8 mouse cellular contexts compared by ENCODE assay signal in genomic region chr9:106371776-106372175, GRCm38 (mm10). TPM values are rescaled to one million over a fixed set of nuclear protein-coding genes. Genes with fewer than 3 reads are reported as not detected.
DNase-seq lines count a peak whose midpoint lies in the region; ATAC-seq and TF ChIP-seq lines count a peak whose summit lies in the region.

No protein-coding gene starts in this region.

- 4% methylated on average over 6 of the region's 6 CpGs for WGBS in lung, postnatal 0 days

- ATAC-seq in frontal cortex, adult (ENCODE audit: low TSS enrichment), result peak; percentile 5; the same call in 1 of the 2 replicates
- peak; percentile 19 for ATAC-seq in lung, postnatal 0 days
- peak; percentile 49 for ATAC-seq in neutrophil, adult 5-6 weeks (ENCODE audit: extremely low read depth, insufficient number of reproducible peaks, low FRiP score, poor library complexity, severe bottlenecking)

- TF ChIP-seq CTCF in layer of hippocampus, adult 2 months (conservative IDR thresholded peaks at IDR 0.05), result 0 out of 2 replicates have a peak, but pooled peaks have one; percentile 36
- peak; percentile 48 for TF ChIP-seq CTCF in lung, postnatal 0 days (IDR thresholded peaks at IDR 0.05)

- H3K4me1 ChIP-seq in lung, postnatal 0 days (ENCODE audit: insufficient read depth, low read depth, low read length), result peaks cover 22% of the 10 kb centered on the region

- TF ChIP-seq EP300 in lung, postnatal 0 days (IDR thresholded peaks at IDR 0.05), result peak; percentile 95

- peak overlapping the region; percentile 98 for H3K27ac ChIP-seq in layer of hippocampus, adult 2 months
- H3K27ac ChIP-seq in lung, postnatal 0 days (ENCODE audit: low read length), result peak overlapping the region; percentile 85

- peak overlapping the region; percentile 23; the same call in 1 of the 2 replicates for H3K9ac ChIP-seq in lung, postnatal 0 days (replicated peaks; ENCODE audit: low read depth)

- H3K9me3 ChIP-seq in lung, postnatal 0 days (ENCODE audit: low read length), result no peaks in the 10 kb centered on the region

- peaks cover 6% of the 10 kb centered on the region; the same call in 1 of the 2 replicates for H3K36me3 ChIP-seq in lung, postnatal 0 days (ENCODE audit: insufficient read depth, low read length)

- H3K4me2 ChIP-seq in lung, postnatal 0 days (replicated peaks; ENCODE audit: low read depth, low read length), result peak overlapping the region; percentile 86

- H3K27me3 ChIP-seq in lung, postnatal 0 days (replicated peaks; ENCODE audit: insufficient read depth, low read length), result no peaks in the 10 kb centered on the region

- DNase-seq in 3T3-L1 (ENCODE audit: low read depth, low spot score) (peak; percentile 72), adipocyte (ENCODE audit: low spot score) (peak; percentile 52)
- peak; percentile 84 for DNase-seq in heart, postnatal 4 days
- peak; percentile 59 to 70 for DNase-seq in layer of hippocampus, adult 2 months (ENCODE audit: low spot score in 2 of 2)
- peak; percentile 93 for DNase-seq in lung, postnatal 0 days (ENCODE audit: low spot score)
- peak; percentile 89 for DNase-seq in thymus, postnatal 14 days

- H3K4me3 ChIP-seq in layer of hippocampus, adult 2 months, result peak overlapping the region; percentile 92
- H3K4me3 ChIP-seq in lung, postnatal 0 days (ENCODE audit: low read depth, low read length), result peak overlapping the region; percentile 83

RNA-seq across cellular contexts. Expression of gene Dusp7, which starts 3.3 kb away (rescaled TPM):
- 10 to 100 TPM; 26.2 to 33.5 TPM for total RNA-seq in heart, postnatal 4 days (2021)
- 10 to 100 TPM; 81.7 to 93.2 TPM for total RNA-seq in layer of hippocampus, adult 2 months (2021)
- polyA plus RNA-seq in lung, postnatal 0 days (2015; fragmentation: Nextera tagmentation; extraction: Ambion mirVana), result 25.7 and 27.8 TPM in 2 replicates
- total RNA-seq in neutrophil, adult 5-6 weeks (2017), result 18.7 and 22.0 TPM in 2 replicates

RNA-seq across cellular contexts. Expression of gene Rpl29, which starts 57.5 kb away (rescaled TPM):
- 100 to 1,000 TPM; 471 to 490 TPM for total RNA-seq in heart, postnatal 4 days (2021)
- 100 to 1,000 TPM; 260 to 265 TPM for total RNA-seq in layer of hippocampus, adult 2 months (2021)
- 656 and 737 TPM in 2 replicates for polyA plus RNA-seq in lung, postnatal 0 days (2015; fragmentation: Nextera tagmentation; extraction: Ambion mirVana)
- total RNA-seq in neutrophil, adult 5-6 weeks (2017), result 440 and 528 TPM in 2 replicates

Comparison
In these comparisons a context has a peak if more than half of its experiments do, and no peak if none do; other contexts are left out.
1. Peak in every context shown above with its lines: DNase-seq, ATAC-seq, H3K4me3 ChIP-seq and H3K27ac ChIP-seq.